15 mouse cellular contexts compared by ENCODE assay signal in genomic region chr16:22881487-22881886, GRCm38 (mm10). TPM values are rescaled to one million over a fixed set of nuclear protein-coding genes. Genes with fewer than 3 reads are reported as not detected.
DNase-seq lines count a peak whose midpoint lies in the region; ATAC-seq and TF ChIP-seq lines count a peak whose summit lies in the region.
"Had no signal": no experiment of that assay in that cellular context is flagged by ENCODE, and none has a peak within 500 bp of the region (broad histone marks: within the 10 kb centered on the region; RNA-seq: fewer than 3 reads in every experiment).

No protein-coding gene starts in this region.

- H3K4me1 ChIP-seq in lung, postnatal 0 days (ENCODE audit: insufficient read depth, low read depth, low read length) = no peaks in the 10 kb centered on the region

- no peak overlapping the region for H3K4me3 ChIP-seq in lung, postnatal 0 days (ENCODE audit: low read depth, low read length)
- no peak overlapping the region for H3K4me3 ChIP-seq in myocyte
- H3K4me3 ChIP-seq: embryonic facial prominence, embryonic 15.5 days; forebrain, embryonic 12.5 days; heart, embryonic 12.5 days; midbrain, embryonic 12.5 days had no signal

- no peaks in the 10 kb centered on the region for H3K36me3 ChIP-seq in lung, postnatal 0 days (ENCODE audit: insufficient read depth, low read length)
- H3K36me3 ChIP-seq in myocyte (ENCODE audit: control insufficient read depth, insufficient read depth) = no peaks in the 10 kb centered on the region
- H3K36me3 ChIP-seq: embryonic facial prominence, embryonic 15.5 days; forebrain, embryonic 12.5 days; heart, embryonic 12.5 days; midbrain, embryonic 12.5 days had no signal

- TF ChIP-seq POLR2A in myocyte (IDR thresholded peaks at IDR 0.05; ENCODE audit: insufficient read length, low read depth) = no peak

- H3K27me3 ChIP-seq in lung, postnatal 0 days (replicated peaks; ENCODE audit: insufficient read depth, low read length) = no peaks in the 10 kb centered on the region
- no peaks in the 10 kb centered on the region for H3K27me3 ChIP-seq in myocyte (ENCODE audit: control insufficient read depth, insufficient read depth, insufficient read length)
- H3K27me3 ChIP-seq: embryonic facial prominence, embryonic 15.5 days; heart, embryonic 12.5 days; midbrain, embryonic 12.5 days had no signal

- H3K27ac ChIP-seq in lung, postnatal 0 days (ENCODE audit: low read length) = no peak overlapping the region
- H3K27ac ChIP-seq: embryonic facial prominence, embryonic 15.5 days; forebrain, embryonic 12.5 days; midbrain, embryonic 12.5 days had no signal

- ATAC-seq in lung, postnatal 0 days = no peak

- peak; percentile 50 to 56 for DNase-seq in heart, adult 9 months (ENCODE audit: low spot score in 2 of 2)
- DNase-seq in heart, postnatal 4 days = no peak
- DNase-seq in lung, postnatal 25 days (ENCODE audit: low spot score) = peak; percentile 16
- DNase-seq in lung, postnatal 0 days (ENCODE audit: low spot score) = no peak
- peak; percentile 36 for DNase-seq in adrenal gland, postnatal 14 days
- no peak for DNase-seq in embryo, embryonic 11 days
- DNase-seq: cerebellum, postnatal 36 days; lung, postnatal 14 days; thymus, adult 2 months had no signal

- H3K79me2 ChIP-seq in myocyte (ENCODE audit: control insufficient read depth, insufficient read depth) = no peaks in the 10 kb centered on the region

- H3K9me3 ChIP-seq in lung, postnatal 0 days (ENCODE audit: low read length) = no peaks in the 10 kb centered on the region
- H3K9me3 ChIP-seq: embryonic facial prominence, embryonic 15.5 days; forebrain, embryonic 12.5 days; heart, embryonic 12.5 days; midbrain, embryonic 12.5 days had no signal

- TF ChIP-seq EP300 in lung, postnatal 0 days (IDR thresholded peaks at IDR 0.05) = no peak

- 37% methylated on average over 4 of the region's 4 CpGs for WGBS in lung, postnatal 0 days

- H3ac ChIP-seq in myocyte (ENCODE audit: control insufficient read depth, insufficient read length) = no peak overlapping the region

- no peak overlapping the region for H3K9ac ChIP-seq in lung, postnatal 0 days (replicated peaks; ENCODE audit: low read depth)
- H3K9ac ChIP-seq: embryonic facial prominence, embryonic 15.5 days; forebrain, embryonic 12.5 days; heart, embryonic 12.5 days; midbrain, embryonic 12.5 days had no signal

- H3K4me2 ChIP-seq in lung, postnatal 0 days (replicated peaks; ENCODE audit: low read depth, low read length) = no peak overlapping the region
- peak overlapping the region; percentile 49 for H3K4me2 ChIP-seq in myocyte (ENCODE audit: low read depth)
- H3K4me2 ChIP-seq: embryonic facial prominence, embryonic 15.5 days; forebrain, embryonic 12.5 days; heart, embryonic 12.5 days; midbrain, embryonic 12.5 days had no signal

- TF ChIP-seq CTCF in lung, postnatal 0 days (IDR thresholded peaks at IDR 0.05) = no peak

TF ChIP-seq in myocyte, 11 proteins besides CTCF, POLR2A, EP300 and RAD21:
- TF ChIP-seq CEBPB (IDR thresholded peaks at IDR 0.05; ENCODE audit: insufficient read depth, poor library complexity, severe bottlenecking) (peak; percentile 93), MAX (IDR thresholded peaks at IDR 0.05; ENCODE audit: low read depth) (no peak)
TF ChIP-seq in myocyte: peak in this region for 1.

RNA-seq across cellular contexts. Expression of gene Ahsg, which starts 9.6 kb away (rescaled TPM):
- total RNA-seq in heart, postnatal 4 days (2021) = 1 to 10 TPM; 8.6 to 9.8 TPM
- polyA plus RNA-seq in lung, postnatal 0 days (2015; fragmentation: Nextera tagmentation; extraction: Ambion mirVana) = 1.6 and 3.0 TPM in 2 replicates
- 223 and 3,596 TPM in 2 replicates for total RNA-seq in adrenal gland, postnatal 14 days (2021)
- not detected for polyA plus RNA-seq in myocyte (2012; fragmentation: generic; extraction: Trizol)
- polyA plus RNA-seq: forebrain, embryonic 12.5 days; limb, embryonic 11.5 days; midbrain, embryonic 12.5 days had no signal

RNA-seq across cellular contexts. Expression of gene Dnajb11, which starts 23.8 kb away (rescaled TPM):
- 10 to 100 TPM; 68.4 to 69.1 TPM for total RNA-seq in heart, postnatal 4 days (2021)
- polyA plus RNA-seq in lung, postnatal 0 days (2015; fragmentation: Nextera tagmentation; extraction: Ambion mirVana) = 82.8 and 86.9 TPM in 2 replicates
- 73.5 and 73.9 TPM in 2 replicates for total RNA-seq in adrenal gland, postnatal 14 days (2021)
- polyA plus RNA-seq in myocyte (2012; fragmentation: generic; extraction: Trizol) = 77.1 TPM

RNA-seq across cellular contexts. Expression of gene Tbccd1, which starts 24.0 kb away (rescaled TPM):
- total RNA-seq in heart, postnatal 4 days (2021) = 10 to 100 TPM in 1 of 2 experiments, 1 to 10 TPM in 1; 9.9 to 11.7 TPM
- polyA plus RNA-seq in lung, postnatal 0 days (2015; fragmentation: Nextera tagmentation; extraction: Ambion mirVana) = 15.3 and 16.0 TPM in 2 replicates
- 18.3 and 18.5 TPM in 2 replicates for total RNA-seq in adrenal gland, postnatal 14 days (2021)
- polyA plus RNA-seq in myocyte (2012; fragmentation: generic; extraction: Trizol) = 9.3 TPM

RNA-seq across cellular contexts. Expression of gene Fetub, which starts 36.6 kb away (rescaled TPM):
- not detected for total RNA-seq in heart, postnatal 4 days (2021)
- 0.30 and 0.35 TPM in 2 replicates for polyA plus RNA-seq in lung, postnatal 0 days (2015; fragmentation: Nextera tagmentation; extraction: Ambion mirVana)
- 30.2 and 120 TPM in 2 replicates for total RNA-seq in adrenal gland, postnatal 14 days (2021)
- 1.7 TPM for polyA plus RNA-seq in myocyte (2012; fragmentation: generic; extraction: Trizol)
- polyA plus RNA-seq: forebrain, embryonic 12.5 days; heart, embryonic 12.5 days; limb, embryonic 11.5 days; midbrain, embryonic 12.5 days had no signal

Comparison
In these comparisons a context has a peak if more than half of its experiments do, and no peak if none do; other contexts are left out.
1. DNase-seq: peak in heart, adult 9 months (2 of 2), lung, postnatal 25 days (single experiment) and adrenal gland, postnatal 14 days (single experiment); none in heart, postnatal 4 days (single experiment), lung, postnatal 0 days (single experiment) and embryo, embryonic 11 days (single experiment).
2. RNA of gene Ahsg, which starts 9.6 kb away (total RNA-seq): 223 to 3,596 TPM in adrenal gland, postnatal 14 days; 8.6 to 9.8 TPM in heart, postnatal 4 days; every median in the first group is over 10 times any median in the second.